Mouse (Mus musculus) liver, embryonic 11.5 days (tissue): ENCODE measurements around the gene Usp1. TPM values are rescaled to one million over a fixed set of nuclear protein-coding genes. Genes with fewer than 3 reads are reported as not detected.
"Not testable (repeated sequence)": the region's sequence is repeated elsewhere in the genome, so short reads cannot be mapped to it uniquely, and the experiment has no call there.

ENCODE experiments used
- ATAC-seq: fragments of 200-750 bp; cut with Nextera tagmentation; replicated peaks from 2 replicates; pipeline ENCODE4 v1.8.0; 2017; ENCODE audit warnings: moderate number of reproducible peaks, mild to moderate bottlenecking, moderate TSS enrichment, moderate library complexity; ENCODE audit not compliant: low FRiP score
- DNase-seq: peaks from one replicate; pipeline ENCODE4 v3.0.0-alpha.2; 2017; ENCODE audit warnings: low spot score
- H3K27ac ChIP-seq: fragments of 300-500 bp; sonication (generic); 2 replicates; pipeline ENCODE4 v1.5.1; 2014; ENCODE audit warnings: mild to moderate bottlenecking, low read depth, low read length, control low read depth
- H3K27me3 ChIP-seq: fragments of 300-500 bp; sonication (generic); replicated peaks from 2 replicates; pipeline ENCODE4 v1.6.1; 2014; ENCODE audit warnings: low read length, mixed read lengths; ENCODE audit not compliant: control insufficient read depth, insufficient read depth
- H3K36me3 ChIP-seq: fragments of 300-500 bp; sonication (generic); 2 replicates; pipeline ENCODE4 v1.6.1; 2014; ENCODE audit warnings: mild to moderate bottlenecking, low read length, moderate library complexity, mixed read lengths; ENCODE audit not compliant: control insufficient read depth, insufficient read depth
- H3K4me1 ChIP-seq: fragments of 300-500 bp; sonication (generic); replicated peaks from 2 replicates; pipeline ENCODE4 v1.6.1; 2014; ENCODE audit warnings: low read length, mixed read lengths; ENCODE audit not compliant: control insufficient read depth, insufficient read depth
- H3K4me2 ChIP-seq: fragments of 300-500 bp; sonication (generic); 2 replicates; pipeline ENCODE4 v1.6.1; 2014; ENCODE audit warnings: mild to moderate bottlenecking, control low read depth, moderate library complexity
- H3K4me3 ChIP-seq: fragments of 300-500 bp; sonication (generic); 2 replicates; pipeline ENCODE4 v1.5.1; 2014; ENCODE audit warnings: low read depth, low read length, control low read depth
- H3K9ac ChIP-seq: fragments of 300-500 bp; sonication (generic); 2 replicates; pipeline ENCODE4 v1.6.1; 2014; ENCODE audit warnings: low read depth, low read length, control low read depth
- H3K9me3 ChIP-seq: fragments of 300-500 bp; sonication (generic); 2 replicates; pipeline ENCODE4 v1.6.1; 2016; ENCODE audit warnings: low read length, inconsistent platforms, mixed read lengths; ENCODE audit not compliant: control insufficient read depth
- WGBS: fragments of 180-500 bp; shearing (Covaris S2); extraction: QIAGEN DNeasy Blood & Tissue Kit; methylation state at CpG from one replicate; pipeline ENCODE4 v1.1.7; 2014; 5-methylcytosine and 5-hydroxymethylcytosine counted together
- polyA plus RNA-seq: library from polyadenylated mRNA; unstranded; fragments of >200 nt; fragmentation: Nextera tagmentation; extraction: Ambion mirVana; gene quantifications from 2 replicates; pipeline ENCODE4 v1.2.1, GENCODE M21; 2014

Usp1 gene
- polyA plus RNA-seq, 1 experiment from 2014 or later: 109 TPM

DNA sequence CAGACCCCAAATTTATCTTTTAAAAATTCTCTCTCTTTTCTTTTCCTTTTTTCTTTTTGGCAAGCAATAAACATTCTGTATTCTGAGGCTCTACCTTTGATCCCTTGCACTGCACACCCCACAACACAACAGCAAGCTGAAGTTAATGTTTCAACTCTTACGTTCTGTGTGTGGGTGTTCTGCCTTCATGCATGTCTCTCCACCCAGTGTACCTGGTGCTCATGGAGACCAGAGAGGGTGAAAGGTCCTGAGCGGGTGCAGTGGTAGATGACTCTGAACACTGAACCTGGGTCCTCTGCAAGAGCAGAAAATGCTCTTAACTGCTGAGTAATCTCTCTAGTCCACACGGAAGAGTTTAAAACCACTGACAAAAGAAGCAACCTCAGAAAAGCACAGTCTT, 36.6 kb downstream of the Usp1 start:
- H3K4me2 ChIP-seq: no peak overlapping the region
- H3K36me3 ChIP-seq: peaks cover 9% of the 10 kb centered on the region; the same call in 1 of the 2 replicates
- no peaks in the 10 kb centered on the region for H3K4me1 ChIP-seq
- WGBS: 79% methylated on average over 3 of the region's 3 CpGs
- H3K9me3 ChIP-seq: no peaks in the 10 kb centered on the region
- DNase-seq (no peak), ATAC-seq (no peak)
- no peak overlapping the region for H3K9ac ChIP-seq
- H3K27me3 ChIP-seq: no peaks in the 10 kb centered on the region
- no peak overlapping the region for H3K4me3 ChIP-seq
- H3K27ac ChIP-seq: no peak overlapping the region

DNA sequence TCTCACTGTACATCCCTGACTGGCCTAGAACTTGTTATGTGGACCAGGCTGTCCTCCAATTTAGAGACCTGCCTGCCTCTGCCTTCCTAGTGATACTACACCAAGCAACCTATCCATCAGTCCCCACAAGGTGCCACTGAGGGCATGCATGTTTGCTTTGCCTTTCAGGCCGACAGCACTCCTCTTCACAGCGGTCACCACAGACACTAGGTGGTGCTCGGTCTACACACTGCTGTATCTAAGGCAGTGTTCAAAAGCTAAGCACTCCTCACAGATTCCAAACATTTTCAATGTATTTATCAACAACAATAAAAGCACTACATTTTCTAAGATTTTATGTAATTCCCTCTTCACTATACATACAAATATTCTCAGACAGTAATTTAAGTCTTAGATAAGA, 46.3 kb downstream of the Usp1 start:
- Histone ChIP-seq H3K4me1 (no peaks in the 10 kb centered on the region), H3K9ac (no peak overlapping the region), H3K4me3 (no peak overlapping the region), H3K4me2 (no peak overlapping the region), H3K27ac (no peak overlapping the region), H3K36me3 (peaks cover 13% of the 10 kb centered on the region; the same call in 1 of the 2 replicates), H3K27me3 (no peaks in the 10 kb centered on the region), H3K9me3 (no peaks in the 10 kb centered on the region)
- WGBS: 81% methylated on average over 3 of the region's 3 CpGs
- no peak for DNase-seq
- ATAC-seq: no peak

DNA sequence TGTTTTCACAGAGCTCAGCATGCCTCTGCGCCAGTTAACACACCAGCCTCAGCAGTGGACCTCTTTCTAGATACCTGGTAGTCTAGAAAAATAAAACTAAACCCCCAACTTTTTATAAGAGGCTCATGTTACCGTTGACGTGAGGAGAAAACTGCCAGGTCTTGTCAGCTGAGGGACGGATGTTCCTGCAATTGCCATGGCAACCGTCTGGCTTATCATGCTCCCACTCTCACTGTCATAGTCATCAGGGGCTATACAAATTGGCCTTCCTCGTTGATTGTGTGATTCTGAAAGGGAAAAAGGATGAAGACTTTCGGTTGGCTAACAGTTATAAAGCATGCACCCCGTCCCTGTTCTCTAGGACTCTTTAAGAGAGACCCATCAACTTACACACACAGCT, 52.1 kb downstream of the Usp1 start:
- 73% methylated on average over 8 of the region's 8 CpGs for WGBS
- Histone ChIP-seq H3K4me1 (no peaks in the 10 kb centered on the region), H3K27ac (no peak overlapping the region), H3K27me3 (no peaks in the 10 kb centered on the region), H3K36me3 (peaks cover 10% of the 10 kb centered on the region; the same call in 1 of the 2 replicates), H3K9me3 (no peaks in the 10 kb centered on the region), H3K4me3 (no peak overlapping the region), H3K4me2 (no peak overlapping the region), H3K9ac (no peak overlapping the region)
- no peak for ATAC-seq
- no peak for DNase-seq

DNA sequence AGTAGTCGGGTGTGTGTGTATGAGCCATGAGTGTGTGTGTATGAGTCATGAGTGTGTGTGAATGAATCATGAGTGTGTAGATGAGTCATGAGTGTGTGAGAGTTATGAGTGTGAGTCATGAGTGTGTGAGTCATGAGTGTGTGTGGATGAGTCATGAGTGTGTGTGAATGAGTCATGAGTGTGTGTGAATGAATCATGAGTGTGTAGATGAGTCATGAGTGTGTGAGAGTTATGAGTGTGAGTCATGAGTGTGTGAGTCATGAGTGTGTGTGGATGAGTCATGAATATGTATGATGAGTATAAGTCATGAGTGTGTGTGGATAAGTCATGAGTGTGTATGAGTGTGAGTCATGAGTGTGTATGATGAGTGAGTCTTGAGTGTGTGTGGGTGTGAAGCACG, 54.7 kb downstream of the Usp1 start:
- not testable (repeated sequence) for H3K4me1 ChIP-seq, H3K36me3 ChIP-seq, H3K9me3 ChIP-seq, DNase-seq, H3K27me3 ChIP-seq, H3K4me3 ChIP-seq, H3K4me2 ChIP-seq, ATAC-seq, H3K9ac ChIP-seq, H3K27ac ChIP-seq
- WGBS: 85% methylated on average over 2 of the region's 2 CpGs

DNA sequence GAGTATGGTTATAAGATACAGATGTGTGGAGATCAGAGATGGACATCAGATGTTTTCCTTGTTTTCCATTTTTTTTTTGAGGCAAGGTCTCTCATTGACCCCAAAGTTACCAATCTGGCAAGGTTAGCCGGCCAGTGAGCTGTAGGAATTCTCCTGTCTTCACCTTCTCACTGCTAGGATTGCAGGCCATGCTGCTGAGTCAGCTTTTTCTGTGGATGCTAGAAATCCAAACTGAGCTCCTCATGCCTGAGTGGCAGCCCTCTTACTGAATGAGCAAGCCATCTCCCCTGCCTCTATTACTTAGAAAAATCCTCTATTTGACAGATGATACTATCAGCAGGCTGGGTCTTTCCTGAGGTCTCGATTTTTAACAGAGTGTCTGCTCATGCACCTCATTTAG, 55.1 kb downstream of the Usp1 start:
- Histone ChIP-seq H3K27me3 (no peaks in the 10 kb centered on the region), H3K4me2 (no peak overlapping the region), H3K36me3 (0 out of 2 replicates have a peak, but pooled peaks cover 4% of the 10 kb centered on the region), H3K9me3 (no peaks in the 10 kb centered on the region), H3K4me1 (no peaks in the 10 kb centered on the region), H3K4me3 (no peak overlapping the region), H3K27ac (no peak overlapping the region), H3K9ac (no peak overlapping the region)
- WGBS: 84% methylated on average over 2 of the region's 2 CpGs
- DNase-seq (no peak), ATAC-seq (no peak)

DNA sequence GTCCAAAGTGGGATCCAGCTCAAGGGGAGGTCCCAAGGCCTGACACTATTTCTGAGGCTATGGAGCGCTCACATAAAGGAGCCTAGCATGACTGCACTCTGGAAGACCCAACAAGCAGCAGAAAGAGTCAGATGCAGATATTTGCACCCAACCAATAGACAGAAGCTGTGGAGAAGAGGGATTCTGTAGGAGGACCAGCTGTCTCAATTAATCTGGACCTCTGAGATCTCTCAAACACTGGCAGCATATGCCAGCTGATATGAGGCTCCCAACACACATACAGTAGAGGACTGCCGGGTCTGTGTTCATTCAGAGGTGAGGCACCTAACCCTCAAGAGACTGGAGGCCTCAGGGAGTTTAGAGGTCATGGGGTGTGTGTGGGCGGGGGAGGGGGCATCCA, 56.4 kb downstream of the Usp1 start:
- not testable (repeated sequence) for H3K4me2 ChIP-seq, H3K27ac ChIP-seq, H3K9me3 ChIP-seq, H3K36me3 ChIP-seq, H3K9ac ChIP-seq, DNase-seq, H3K27me3 ChIP-seq, ATAC-seq, H3K4me1 ChIP-seq, H3K4me3 ChIP-seq
- WGBS: 81% methylated on average over 3 of the region's 3 CpGs

DNA sequence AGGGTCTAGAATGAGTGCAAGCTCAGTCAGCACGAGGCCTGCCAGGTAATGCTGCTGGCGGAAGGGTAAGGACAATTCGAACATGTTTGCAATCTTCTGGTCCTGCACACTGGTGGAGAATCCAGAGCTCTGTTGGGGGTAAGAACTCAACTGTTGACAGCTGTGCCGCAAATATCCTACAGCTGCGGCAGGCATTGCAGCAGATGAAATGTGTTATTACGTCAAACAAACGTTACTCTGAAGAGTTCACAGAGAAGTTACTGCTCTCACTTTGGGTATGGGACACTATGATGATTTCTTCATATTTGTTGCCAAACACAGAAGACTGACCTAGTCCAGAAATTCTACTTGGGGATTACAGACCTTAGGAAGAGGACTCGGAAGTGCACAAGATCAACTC, 61.1 kb downstream of the Usp1 start:
- Histone ChIP-seq H3K4me1 (no peaks in the 10 kb centered on the region), H3K27me3 (no peaks in the 10 kb centered on the region), H3K4me2 (no peak overlapping the region), H3K36me3 (peaks cover 7% of the 10 kb centered on the region; the same call in 1 of the 2 replicates), H3K9me3 (no peaks in the 10 kb centered on the region), H3K27ac (no peak overlapping the region), H3K4me3 (no peak overlapping the region), H3K9ac (no peak overlapping the region)
- WGBS: 93% methylated on average over 8 of the region's 8 CpGs
- no peak for ATAC-seq
- DNase-seq: no peak

Other genes with a start within 250 kb of the Usp1 start
- 0.05 TPM in 1 of 2 replicates, not detected in the other for gene L1td1, start 197.1 kb upstream of the Usp1 start, polyA plus RNA-seq
- gene Kank4, start 106.3 kb upstream of the Usp1 start, polyA plus RNA-seq: 0.13 and 0.33 TPM in 2 replicates
- not detected in 2 replicates for gene I0C0044D17Rik, start 100.0 kb upstream of the Usp1 start, polyA plus RNA-seq
- 12.1 and 13.9 TPM in 2 replicates for gene Angptl3, start 107.1 kb downstream of the Usp1 start, polyA plus RNA-seq
- gene Dock7, start 197.1 kb downstream of the Usp1 start, polyA plus RNA-seq: 39.0 and 39.9 TPM in 2 replicates